Mouse (Mus musculus) adrenal gland, postnatal 4 days (tissue): ENCODE measurements around the gene Prdm4. TPM values are rescaled to one million over a fixed set of nuclear protein-coding genes. Genes with fewer than 3 reads are reported as not detected.

ENCODE experiments used
- DNase-seq, 2 experiments: peaks; one replicate each; pipeline ENCODE4 v3.0.0; 2021 to 2022; ENCODE audit warnings: low spot score in 2 of 2, mixed read lengths in 2 of 2
- long read RNA-seq, 2 experiments: library from polyadenylated mRNA; stranded (forward); transcript quantifications; one replicate each; pipeline ENCODE4 v2.0.0; 2021
- total RNA-seq, 2 experiments: library from RNA; stranded (reverse); gene quantifications; 2 replicates each; pipeline ENCODE4 v1.2.3; 2021

Prdm4 gene
- 10 to 100 TPM; 23.4 to 23.9 TPM for total RNA-seq
- long read RNA-seq, experiment 1, partial matches to known transcripts = 3 of 10 reads
- long read RNA-seq, experiment 1, other reads (novel, unspliced or antisense) = 3 of 10 reads
- long read RNA-seq, experiment 2, partial matches to known transcripts = 7 of 19 reads
- long read RNA-seq, experiment 2, other reads (novel, unspliced or antisense) = 9 of 19 reads

DNA sequence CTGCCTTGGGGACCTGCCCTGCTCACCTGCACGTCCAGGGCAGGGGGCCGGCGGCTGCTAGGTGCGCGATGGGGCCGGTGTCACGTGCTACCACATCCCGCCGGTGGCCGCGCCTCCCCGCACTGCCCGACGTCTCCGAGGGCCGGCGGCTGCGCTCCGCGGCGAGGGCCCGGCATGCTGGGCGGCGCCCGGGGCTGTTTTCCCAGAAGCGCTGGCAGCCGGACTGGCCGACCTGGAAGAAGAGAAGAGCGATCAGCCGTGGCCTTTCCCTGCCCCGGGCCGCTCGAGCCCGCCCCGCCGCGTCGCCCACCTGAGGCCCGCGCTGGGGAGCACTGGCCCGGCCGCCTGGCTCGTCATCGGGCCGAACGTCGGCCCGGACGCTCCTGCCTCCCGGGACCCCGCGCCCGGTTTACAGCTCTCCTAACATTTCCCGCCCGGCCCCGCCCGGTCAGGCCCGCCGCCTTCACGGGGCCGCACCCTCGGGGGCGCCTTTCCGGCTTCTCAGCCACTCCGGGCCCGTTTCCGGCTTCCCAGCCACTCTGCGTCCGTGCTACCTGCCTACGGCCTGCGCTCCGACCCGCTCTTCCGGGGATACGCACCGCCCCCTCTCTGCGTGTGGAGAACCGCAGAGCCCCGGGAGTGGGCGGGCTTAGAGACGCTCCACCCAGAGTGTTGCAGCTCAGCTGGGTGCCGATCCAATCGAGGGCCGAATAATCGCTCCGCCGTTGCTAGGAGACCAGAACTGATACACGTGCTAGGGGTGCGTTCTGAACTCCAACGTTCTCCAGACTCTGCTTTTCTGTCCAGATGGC lies at the start of gene Prdm4:
TSS of gene Prdm4 (minus strand) at position 645 of the 812 bp plus-strand sequence.
- peak; percentile 88 to 90 for DNase-seq

DNA sequence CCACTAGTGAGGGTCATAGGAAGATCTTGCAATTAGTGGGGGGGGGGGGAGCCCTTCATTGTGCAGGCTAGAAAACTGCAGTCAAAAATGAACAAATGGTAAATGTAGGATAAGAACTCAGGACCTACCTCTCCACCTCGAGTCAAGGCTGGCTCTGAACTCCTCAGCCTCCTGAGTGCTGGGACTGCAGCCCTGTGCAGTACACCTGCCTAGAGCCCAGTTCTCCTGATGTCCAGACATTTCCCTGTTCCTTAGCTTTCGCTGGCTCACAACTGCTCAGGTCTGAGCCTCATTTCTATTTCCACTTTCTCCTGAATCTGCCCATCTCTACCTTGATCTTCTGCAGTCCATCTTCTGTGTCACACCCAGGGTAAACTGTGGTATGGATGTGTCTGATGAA lies 49.5 kb upstream of the Prdm4 start:
- DNase-seq = no peak

DNA sequence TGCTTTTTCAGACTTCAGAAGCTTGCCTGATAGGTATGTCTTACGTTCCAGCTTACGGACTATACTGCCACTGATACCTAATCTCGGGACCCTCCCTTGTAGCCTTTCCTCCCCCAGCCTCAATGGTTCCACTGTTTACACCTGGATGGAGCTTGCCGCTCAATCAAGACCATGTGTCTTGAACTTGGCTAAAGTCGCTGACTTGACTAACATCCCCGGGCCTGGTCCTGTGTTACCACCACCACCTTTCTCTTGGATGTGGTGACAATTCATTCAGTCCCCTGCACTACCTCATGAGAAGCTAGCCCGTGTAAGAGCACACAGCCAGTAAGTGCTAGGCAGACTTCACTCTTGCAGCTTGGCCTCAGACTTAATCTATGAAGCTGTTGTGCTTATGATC lies 47.4 kb upstream of the Prdm4 start:
- DNase-seq = no peak

DNA sequence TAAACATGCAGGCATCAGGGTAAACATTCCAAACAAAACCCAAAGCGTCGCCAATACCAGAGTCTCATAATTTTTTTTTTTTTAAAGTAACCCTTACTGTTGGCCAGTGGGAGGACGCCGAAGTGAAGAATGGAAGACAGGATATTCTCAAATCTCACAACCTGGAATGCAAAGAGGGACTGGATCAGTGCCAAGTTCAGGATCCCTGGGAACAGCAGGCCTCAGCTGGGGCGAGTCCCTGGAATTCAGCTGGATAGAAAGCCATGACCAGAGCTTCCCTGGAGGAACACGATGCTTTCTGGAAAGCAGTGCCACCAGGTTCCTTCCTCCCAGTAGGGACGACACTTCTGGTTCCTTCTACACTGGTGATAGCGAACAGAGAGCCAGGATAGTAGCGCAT lies 46.0 kb upstream of the Prdm4 start:
- DNase-seq = no peak

DNA sequence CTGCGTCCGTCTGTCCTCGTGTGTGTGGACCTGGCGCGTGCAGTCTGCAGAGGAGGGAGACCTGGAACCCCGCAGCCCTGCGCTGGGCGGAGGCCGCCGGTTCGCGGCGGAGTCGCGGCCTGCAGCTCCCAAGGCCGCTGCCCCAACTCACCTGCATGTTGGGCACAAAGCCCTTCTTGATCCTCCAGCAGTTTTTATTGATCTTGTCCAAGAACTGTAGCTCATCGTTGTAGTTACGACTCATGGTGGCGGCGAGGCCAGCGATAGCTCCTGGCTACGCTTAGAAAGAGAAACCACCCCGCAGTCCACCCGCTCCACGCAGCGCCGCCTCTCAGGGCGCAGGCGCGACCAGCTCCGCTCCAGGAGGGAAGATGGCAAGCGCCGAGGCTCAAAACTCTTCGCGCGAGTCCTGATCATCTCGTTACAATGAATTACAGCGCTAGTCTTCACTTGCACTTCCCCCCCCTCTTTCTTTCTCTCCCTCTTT lies 40.6 kb upstream of the Prdm4 start, which contains the start of gene Rtcb:
TSS of gene Rtcb (minus strand) at position 360 of the 487 bp plus-strand sequence.
- DNase-seq = peak; percentile 96

DNA sequence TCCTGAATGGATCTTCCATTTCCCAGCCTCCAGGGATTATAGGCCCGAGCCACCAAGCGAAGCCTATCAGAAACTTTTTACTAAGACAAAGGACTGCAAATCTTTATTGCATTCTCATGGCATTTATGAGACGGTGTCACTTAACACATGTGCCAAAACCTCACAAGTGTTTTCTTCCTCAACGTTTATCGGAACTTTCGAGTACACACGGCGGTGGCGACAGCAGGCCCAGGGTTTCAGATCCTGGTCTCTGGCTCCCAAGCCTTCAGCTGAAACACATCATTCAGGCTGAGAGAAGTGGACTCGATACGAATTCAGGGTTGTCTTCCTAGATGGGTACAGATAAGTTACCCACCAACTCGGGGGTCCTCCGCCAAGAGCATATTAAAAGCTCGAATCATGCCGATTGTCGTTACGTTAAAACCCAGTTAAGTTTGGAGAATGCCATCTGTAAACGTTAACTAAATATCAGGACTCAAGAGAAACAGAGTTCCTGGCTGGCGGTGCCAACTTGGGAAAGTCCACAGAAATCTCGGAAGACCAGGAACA lies 40.0 kb upstream of the Prdm4 start:
- DNase-seq = no peak

DNA sequence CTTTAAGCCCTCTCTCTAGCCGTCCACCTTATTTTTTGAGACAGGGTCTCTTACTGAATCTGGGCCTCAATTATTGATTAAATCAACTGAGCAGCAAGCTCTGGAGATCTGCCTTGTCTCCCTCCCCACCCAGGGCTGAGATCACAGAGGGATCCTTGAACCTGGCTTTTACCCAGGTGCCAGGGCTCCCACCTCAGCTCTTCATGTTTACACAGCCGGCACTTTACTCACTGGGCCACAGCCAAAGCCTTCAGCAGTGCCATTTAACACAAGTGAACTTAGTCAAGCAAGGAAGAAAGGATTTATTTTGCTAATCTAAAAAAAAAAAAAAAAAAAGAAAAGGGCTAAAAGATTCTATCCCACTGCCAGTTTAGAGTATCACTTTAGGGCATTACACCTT lies 37.5 kb upstream of the Prdm4 start:
- DNase-seq = no peak

DNA sequence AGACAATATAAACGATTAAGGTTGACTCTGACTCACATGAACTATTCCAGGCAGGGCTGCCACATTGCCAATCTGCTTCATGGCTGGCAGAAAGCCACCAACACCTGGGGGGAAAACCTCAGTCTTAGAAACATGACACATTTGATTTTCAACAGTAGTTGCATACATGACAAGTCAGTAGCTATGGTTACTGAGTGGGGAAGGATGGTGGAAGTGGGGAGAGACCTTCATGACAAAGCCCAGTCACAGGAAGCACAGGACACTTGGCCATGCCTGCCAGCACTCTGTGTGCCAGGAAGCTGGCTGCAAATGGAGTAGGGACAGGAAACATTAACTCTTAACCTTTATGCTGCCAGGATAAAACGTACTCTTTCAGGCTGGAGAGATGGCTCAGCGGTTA lies 36.5 kb upstream of the Prdm4 start:
- DNase-seq = no peak

DNA sequence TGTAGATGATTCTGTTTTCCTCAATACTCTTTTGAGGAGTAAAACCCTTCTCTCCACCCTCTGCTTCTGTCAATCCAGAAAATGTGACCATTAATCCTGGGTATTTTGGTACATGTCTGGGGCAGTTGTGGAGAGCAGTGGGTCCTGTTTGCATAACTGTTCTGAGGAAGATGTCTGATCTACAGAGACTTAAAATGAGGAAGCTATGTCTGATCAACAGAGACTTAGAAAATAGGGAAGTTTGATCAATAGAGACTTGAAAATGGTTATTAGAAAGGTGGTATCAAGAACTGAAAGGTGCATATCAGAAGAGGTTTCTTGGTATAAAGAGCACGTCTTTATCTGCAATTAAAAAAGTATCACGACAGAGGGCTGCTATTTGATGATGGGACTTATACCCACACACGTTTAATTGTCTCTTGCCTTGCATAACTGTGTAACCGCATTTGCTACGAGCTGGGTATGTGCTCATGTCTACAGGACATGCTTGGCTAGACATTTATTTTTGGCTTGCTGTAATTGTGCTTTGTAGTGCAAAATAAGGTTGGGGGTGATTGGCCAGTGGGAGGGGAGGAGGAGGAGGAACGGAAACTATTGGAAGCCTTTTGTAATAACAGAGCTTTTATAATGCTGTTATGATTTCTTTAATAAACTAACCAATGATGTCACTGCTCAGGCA lies 35.0 kb upstream of the Prdm4 start:
- no peak for DNase-seq

DNA sequence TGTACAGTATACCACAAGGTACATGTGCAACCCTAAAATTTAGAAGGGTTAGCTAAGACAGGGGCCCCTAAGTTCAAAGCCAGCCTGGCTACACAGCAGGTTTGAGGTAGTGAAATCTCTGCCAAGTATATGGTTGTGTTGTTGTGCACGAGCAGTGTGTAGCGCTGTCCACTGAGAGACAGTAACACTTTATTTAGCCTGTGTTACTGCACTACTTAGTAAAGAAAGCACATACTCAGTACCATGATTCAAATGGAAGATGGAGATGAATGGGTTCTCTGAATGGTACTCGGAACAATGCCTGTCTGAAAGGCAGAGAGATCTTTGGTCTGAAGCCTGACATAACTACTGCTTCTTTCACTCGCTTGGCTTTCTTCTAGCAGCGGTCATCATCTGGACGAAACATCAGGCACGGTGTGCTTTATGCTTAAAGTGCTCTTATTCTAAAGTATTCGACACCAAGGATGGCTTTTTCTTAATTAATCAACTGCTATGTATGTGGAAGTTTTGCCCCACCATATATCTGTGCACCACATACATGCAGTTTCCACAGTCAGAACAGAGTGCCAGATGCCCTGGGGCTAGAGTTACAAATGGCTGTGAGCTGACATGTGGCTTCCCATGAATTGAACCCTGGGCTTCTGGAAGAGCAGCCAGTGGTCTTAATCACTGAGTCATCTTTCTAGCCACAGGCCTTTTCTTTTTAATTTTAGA lies 31.7 kb upstream of the Prdm4 start:
- no peak for DNase-seq

DNA sequence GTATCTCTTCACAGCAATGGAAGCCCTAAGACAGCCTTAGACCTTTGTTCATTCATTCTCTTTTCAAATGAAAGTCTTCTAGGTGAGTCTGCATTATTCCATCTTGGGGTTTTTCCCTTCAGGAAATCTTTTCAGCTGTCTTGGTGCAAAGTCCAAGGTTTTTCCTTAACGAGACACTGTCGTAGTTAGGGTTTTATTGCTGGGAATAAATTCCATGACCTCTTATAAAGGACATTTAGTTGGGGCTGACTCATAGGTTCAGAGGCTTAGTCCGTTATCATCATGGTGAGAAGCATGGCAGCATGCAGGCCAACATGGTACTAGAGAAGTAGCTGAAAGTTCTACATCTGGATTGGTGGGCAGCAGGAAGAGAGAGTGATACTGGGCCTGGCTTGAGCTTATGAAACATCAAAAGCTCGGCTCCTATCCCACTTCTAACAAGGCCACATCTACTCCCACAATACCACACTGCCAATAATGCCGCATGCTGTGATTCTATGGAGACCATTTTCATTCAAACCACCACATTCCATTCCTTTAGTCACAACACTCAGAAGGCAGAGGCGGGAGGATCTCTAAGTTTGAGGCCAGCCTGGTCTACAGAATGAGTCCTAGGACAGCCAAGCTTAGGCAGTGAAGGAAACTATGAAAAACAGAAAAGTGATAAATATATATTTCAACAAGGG lies 19.5 kb upstream of the Prdm4 start:
- no peak for DNase-seq

DNA sequence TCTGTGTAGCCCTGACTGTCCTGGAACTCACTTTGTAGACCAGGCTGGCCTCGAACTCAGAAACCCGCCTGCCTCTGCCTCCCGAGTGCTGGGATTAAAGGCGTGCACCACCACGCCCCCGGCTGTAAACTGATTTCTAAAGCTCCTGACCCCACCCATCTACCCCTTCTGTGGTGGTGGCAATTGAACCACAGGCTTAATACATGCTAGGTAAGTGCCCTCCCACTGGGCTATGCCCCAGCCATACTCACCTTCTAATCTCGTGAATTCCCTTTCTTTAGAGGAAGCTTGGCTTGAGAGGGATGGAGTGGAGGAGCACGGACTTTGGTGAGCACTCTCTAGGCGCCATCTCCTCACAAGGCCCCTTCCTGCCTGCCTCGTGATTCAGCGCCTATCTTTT lies 13.0 kb upstream of the Prdm4 start:
- DNase-seq = no peak

DNA sequence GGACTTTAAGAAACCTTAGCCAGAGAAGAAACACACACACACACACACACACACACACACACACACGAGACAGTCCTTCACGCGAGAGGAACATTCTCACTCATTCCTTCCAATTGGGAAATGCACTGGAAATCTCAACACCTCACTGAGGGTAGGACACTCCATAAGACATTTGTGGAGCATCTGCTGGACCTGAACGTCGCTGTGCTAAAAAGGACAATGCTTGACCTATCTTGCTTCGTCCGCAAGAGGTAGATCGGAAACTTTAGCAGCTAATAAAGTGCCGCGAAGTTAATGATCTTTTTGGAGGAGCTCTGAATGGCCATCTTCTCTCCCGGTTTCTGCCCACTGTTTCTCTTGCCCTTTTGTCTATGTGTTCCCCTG lies 12.3 kb upstream of the Prdm4 start:
- DNase-seq = no peak

DNA sequence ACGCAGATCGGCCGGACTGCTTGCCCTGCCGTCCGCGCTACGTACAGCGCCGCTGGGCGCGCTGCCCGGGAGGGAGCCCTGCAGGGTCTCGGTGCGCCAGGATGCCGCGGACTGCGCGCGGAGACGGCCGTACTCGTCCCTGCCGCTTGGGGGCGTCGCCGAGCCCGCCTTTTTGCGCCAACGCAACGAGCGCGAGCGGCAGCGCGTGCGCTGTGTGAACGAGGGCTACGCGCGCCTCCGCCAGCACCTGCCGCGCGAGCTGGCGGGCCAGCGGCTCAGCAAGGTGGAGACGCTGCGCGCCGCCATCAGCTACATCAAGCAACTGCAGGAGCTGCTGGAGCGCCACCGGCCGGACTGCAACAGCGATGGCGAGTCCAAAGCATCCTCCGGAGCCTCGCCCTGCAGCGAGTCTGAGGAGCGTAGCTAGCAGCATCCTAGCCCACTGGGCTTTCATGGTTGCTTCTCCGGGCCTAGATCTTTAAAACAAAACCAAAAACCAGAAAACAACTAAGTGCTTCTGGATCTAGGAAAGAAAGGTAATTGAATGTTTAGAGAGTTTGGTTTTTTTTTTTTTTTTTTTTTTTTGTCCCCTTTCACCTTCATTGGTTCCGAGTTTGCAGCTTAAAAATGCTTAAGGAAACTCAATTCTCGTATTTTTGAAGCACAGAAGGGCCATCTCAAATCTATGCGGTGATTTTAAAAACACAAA lies 11.7 kb upstream of the Prdm4 start:
- DNase-seq = peak; percentile 15 to 37

DNA sequence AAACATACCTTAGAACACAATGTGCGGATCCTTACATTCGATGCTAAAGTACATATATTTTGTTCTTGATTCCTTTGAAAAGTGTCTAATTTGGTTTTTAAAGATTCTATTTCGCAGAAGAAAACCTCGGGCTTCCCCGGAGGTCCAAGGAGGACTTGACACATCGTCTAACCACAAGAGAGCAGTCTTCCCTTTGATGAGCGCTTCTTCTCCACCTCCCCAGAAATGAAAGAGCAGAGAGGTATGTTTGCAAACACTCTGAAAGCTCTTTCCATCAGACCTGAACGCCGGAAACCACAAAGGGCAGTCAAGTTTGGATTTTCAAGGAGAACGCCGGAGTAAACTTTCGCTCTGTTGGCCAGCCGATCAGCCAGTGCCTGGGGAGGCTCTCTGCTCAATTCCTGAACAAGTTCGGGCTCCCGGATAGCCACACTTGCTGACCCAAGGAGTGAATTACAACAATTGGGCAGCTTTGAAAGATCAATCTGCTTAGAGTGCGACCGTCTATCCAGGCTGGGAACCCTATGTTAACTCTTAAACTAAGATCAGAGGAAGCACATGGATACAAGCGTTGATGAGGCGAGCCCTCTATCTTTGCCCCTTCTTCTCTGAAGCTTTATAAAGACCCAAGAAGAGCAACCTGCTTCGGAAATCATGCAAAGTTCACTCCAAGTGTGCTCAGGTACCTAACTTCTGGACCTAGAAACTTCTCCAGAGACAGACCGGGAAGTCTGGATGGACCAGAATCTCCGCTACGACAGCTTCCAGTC lies 10.9 kb upstream of the Prdm4 start, which contains the start of gene Ascl4:
TSS of gene Ascl4 (plus strand) at position 6 of the 770 bp plus-strand sequence.
- DNase-seq = no peak

DNA sequence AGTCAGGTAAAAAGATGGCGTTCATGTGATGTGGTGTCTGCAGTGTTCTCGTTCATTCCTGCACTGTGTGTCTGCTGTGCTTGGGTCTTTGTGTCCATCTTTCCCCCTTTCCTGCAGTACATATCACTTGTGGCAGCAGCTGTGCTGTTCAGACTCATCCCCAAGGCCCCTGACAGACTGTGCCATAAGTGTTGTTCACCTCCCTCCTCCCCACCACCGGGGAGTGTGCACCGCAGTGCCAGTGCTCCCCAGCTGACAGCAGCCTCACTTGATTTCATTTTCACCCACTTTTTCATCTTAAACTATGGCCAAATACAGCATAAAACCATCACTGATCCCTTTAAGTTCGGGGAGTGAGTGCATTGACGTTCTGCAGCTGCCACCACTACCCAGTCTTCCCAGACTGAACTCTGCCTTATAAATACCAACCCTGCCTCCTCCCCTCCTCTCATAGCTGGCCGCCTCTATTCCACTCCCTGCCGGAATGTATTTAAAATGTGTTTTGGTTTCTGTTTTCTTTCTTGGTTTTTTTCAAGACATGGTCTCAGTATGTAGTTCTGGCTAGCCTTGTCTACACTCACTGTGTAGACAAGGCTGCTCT lies 37.0 kb downstream of the Prdm4 start:
- DNase-seq = no peak

DNA sequence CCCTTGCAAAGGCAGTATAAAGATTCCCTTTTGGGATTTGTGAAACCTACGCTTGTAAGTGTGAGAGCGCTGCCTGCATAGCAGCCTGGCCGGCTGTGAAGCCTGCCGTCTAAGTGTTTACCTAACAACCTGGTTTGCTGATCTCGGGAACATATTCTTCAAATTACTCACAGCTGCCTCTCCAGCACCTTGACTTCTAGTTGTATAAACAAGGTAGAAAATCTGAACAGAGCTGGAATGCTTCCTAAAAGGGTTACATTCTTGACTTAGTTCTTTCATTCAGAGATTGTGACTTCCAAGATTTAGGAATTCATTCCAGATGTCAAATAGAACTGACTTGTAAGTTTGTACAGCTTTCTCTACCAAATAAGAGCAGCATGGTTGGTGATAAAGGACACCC lies 41.1 kb downstream of the Prdm4 start:
- DNase-seq = no peak

DNA sequence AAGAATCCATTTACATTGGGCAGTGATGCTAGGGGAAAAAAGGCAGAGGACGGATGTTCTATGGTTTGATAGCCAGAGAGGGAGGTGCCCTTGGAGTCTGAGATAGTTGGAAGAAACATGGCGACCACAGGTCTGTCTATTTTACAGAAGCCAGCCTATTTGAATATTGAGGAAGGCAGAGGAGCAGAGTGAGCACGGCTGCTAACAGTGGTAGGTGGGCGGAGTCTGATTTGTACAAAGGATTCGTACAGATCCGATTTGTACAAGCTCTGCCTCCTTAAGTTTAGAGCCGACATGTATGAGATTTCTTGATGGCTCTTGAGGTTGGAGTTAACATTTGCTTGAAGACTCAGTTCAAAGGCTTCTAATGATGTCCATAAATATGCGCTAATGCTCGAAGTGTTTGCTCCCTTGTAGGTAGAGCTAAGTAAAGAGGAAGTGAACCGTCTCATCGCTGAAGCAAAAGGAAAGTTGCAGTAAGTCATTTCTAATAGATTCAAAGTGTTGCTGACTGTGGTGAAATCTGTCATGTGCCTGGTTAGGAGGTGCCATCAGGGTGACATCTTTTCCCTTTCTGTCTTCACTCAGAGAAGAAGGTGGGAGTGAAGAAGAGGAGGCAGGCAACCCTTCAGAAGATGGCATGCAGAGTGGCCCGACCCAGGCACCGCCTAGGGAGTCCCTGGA lies 42.9 kb downstream of the Prdm4 start:
- DNase-seq = no peak
